Mouse (Mus musculus) monocyte, adult 2 months (primary cell): ENCODE data around the gene Nop9.
A peak's percentile ranks its signal among the peaks of the same experiment; 100 is the strongest.

Source experiments
- DNase-seq, 2 experiments: peaks; one replicate each; pipeline ENCODE4 v3.0.0; 2022; ENCODE audit warnings: low spot score in 2 of 2, low read depth in 1 of 2

Gene Nop9

GRCm38 (mm10) chr14:55769087-55769703 lies 23.7 kb downstream of the Nop9 start:
- DNase-seq, result no peak

DNA sequence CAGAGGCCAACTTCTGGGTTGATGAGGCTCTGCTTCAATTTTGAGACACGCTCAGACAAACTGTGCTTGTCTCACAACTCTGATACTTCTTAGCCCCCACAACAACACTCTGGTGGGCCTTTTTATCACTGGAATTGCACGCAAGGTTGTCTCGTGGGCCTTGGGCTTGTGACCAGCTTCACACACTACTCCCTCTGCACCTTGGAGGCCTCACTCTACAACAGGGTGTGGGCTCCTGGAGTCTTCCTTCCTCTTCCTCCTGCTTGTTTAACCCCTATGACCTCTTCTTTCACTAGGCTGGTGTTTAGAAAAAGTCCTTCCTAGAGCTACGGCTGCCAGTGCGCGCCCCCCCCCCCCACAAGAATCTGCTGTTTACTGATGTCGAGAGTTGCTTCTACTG lies 31.2 kb downstream of the Nop9 start:
- DNase-seq, result no peak

DNA sequence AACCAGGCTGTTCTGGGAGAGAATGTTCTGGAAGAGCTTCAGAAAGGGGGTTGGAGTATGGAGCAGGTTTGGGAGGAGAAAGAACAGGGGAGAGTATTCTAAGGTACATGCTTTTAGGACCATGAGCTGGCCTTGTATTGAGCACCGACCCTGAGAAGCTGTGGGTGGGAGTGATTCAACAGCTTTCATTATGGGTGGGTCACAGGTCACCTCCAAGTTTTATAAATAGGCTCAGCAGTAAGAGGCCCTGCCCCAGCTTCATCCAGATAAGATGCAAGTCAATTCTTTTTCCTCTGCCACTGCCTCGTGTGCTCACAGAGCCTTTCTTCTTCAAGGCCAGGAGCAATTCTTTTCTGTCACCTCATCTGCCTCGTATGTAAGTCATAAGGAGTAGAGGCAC lies 31.7 kb downstream of the Nop9 start:
- DNase-seq, result no peak

DNA sequence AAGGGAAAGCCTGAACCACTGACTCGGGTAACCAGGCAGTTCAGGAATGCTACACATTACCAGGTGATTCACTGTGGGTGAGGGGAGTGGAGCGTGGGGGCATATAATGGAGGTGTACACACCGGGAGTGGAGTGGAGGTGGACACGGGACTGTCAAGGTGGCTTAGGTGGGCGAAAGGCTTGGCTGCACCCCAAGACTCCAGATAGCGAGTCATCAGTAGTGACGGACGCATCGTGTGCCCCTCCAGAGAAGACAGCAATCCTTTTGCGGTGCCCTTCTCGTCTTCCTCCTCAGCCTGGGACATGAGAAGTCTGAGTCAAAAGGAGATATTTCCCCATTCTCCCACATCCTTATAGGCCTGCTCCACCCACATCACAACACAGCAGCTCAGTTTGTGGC lies 32.3 kb downstream of the Nop9 start:
- no peak for DNase-seq

DNA sequence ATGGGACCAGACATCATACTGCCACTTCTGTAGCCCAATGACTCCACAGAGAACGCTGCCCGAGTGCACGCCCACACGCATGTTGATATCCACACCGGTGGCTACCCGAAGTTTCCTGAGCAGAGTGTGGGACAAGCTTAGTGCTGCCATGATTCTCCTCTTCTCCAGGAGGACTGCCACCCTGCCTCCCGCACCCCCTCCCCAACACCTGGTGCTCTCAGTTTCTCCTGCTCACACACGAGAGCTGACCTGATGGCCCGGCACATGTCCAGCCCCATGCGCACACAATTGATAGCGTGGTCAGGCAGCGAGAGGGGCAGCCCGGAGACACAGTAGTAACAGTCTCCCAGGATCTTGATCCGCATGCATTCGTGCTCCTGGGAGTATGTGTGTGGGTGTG lies 33.2 kb downstream of the Nop9 start:
- DNase-seq, result no peak

- peak in 1 of 2 experiments; percentile 1 for DNase-seq
Measured at GRCm38 (mm10) chr14:55779656-55780055, 34.2 kb downstream of the Nop9 start.

DNA sequence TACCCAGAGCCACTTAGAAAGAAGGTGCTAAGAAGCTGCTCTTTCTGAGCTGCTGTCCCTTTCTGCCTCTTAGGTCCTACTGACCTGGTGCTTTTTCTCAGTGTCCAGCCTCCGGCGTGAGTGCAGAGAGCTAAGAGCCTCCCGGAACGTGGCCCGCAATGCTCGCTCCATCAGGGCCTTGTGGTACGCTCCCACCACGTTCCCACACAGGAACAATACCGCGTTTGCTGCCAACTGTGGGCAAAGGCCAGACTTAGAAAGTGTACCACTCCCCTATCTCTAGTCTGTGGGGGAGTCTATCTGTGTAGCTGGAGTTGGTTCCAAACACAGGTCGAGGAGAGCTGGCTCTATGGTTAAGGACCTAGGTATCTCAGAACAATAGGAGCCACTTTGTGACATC lies 35.2 kb downstream of the Nop9 start:
- no peak for DNase-seq

DNA sequence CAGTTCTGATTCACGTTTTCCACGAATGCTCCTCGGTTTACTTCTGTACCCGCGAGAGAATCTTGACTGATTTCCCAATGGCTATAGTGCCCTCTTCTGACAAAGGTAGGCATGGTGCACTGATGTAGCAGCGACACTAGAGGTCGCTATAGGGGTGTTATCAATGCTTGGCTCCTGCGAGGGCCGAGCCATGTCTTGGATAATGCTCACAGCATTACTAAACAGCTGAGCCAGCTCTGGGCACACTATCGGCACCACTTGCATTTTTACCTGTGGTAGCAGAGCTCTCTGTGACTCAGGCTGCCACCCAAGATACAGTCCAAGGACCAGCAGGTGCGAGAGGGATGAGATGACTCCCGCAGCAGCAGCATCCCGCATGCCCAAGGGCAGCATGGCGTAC lies 35.8 kb downstream of the Nop9 start:
- DNase-seq, result peak in 1 of 2 experiments; percentile 40

GRCm38 (mm10) chr14:55782361-55782960 lies 37.0 kb downstream of the Nop9 start:
- no peak for DNase-seq

GRCm38 (mm10) chr14:55783171-55783957 lies 37.9 kb downstream of the Nop9 start:
- no peak for DNase-seq

GRCm38 (mm10) chr14:55783958-55784235 lies 38.4 kb downstream of the Nop9 start, which contains the start of gene Adcy4:
TSS of gene Adcy4 (minus strand) at chr14:55784095.
- DNase-seq, result no peak

DNA sequence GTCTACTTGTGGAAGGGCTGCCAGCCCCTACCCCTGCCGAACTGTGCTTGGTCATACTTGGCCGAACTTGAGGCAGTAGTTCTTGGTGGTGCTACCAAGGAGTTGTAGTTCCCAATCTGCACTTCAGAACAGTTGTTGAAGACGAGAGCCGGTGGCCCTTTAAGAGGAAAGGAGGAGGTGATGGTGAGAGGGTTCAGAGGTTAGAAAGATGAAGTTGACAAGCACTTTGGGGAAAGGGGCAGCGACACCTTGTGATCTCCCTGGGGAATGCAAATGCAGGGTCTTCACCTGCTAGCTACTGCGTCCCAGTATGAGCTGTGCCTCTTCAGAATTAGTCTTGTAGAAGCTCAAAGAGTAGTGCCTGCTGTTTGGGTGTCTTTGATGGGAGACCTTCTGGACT lies 39.7 kb downstream of the Nop9 start:
- DNase-seq, result no peak

DNA sequence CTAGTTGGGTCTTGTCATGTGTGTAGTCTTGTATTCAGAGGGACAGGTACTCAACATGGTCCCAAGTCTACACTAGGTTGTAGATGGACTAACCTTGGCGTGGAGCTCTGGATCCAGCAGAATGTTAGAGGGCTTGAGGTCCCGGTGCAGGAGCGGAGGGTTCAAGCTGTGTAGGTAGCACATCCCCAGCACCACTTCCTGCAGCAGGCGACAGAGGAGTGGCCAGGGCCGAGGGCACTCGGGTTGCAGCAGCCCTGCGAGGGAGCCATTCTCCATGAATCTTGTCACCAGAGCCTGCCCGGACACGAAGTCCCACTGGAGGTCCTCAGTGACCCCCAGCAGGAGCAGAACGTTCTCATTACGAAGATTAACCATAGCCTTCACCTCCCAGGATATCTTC lies 42.2 kb downstream of the Nop9 start:
- peak in 1 of 2 experiments; percentile 1 for DNase-seq

DNA sequence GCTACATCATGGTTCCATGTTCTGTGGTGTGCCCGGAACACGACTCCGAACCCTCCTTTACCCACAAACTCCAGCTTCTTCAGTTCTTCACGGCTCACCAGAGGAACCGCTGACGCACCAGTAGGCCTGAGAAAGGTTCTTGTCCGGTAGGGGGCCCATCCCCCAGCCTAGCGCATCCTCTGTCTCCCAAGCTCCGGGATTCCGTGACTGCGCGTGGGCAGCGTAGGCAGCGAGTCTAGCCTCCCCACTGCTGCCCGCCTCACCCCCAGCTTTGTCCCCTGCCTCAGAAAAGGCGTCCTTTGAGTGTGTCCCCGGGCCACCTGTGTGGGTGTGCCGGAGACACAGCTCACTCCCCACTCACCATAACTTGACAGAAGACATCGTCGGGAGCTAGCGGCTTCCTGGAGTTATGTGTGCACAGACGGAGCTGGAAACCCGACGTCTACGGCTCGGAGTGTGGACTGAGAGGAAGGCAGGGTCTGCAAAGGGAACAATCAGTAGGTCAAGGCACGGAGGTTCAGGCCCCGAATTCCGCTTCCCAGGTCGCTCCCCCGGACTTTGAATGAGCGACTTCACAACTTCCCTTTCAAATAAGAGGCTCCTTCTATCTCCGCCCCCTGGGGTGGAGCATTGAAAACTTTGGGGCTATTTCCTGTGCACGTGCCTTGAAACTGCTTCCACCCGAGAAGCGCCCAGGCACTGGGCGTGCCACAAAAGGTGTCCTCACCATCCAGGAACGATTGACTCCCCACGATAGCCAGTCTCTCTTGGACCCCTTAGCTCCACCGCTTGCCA lies 43.0 kb downstream of the Nop9 start, which contains the start of gene Ripk3:
TSS of gene Ripk3 (minus strand) at position 610 of the 795 bp plus-strand sequence.
- peak in 1 of 2 experiments; percentile 58 for DNase-seq

GRCm38 (mm10) chr14:55793461-55793860 lies 48.0 kb downstream of the Nop9 start:
- DNase-seq, result no peak

DNA sequence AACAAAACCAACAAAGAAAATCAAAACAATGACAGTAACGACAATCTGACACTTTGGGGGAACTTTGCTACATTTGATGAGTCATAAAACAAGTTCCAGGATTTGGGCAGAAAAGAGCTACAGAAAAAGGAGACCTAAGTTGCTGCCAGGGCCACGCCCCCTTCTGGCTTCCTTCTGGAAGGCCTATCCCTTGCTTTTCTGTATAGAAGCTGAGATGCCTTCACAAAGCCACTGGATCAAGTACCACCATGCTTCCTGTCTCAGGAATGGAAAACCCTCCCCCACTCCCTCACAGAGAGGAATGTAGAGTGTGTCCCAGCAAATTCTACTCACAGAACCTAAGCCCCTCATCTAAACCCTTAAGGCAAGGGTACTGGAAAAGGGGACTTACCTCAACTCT lies 48.5 kb downstream of the Nop9 start:
- DNase-seq, result no peak

GRCm38 (mm10) chr14:55795380-55796163 lies 50.1 kb downstream of the Nop9 start:
- DNase-seq, result no peak
